Mouse (Mus musculus) hindbrain, embryonic 16.5 days (tissue): ENCODE data around the gene Saa3. TPM values are rescaled to one million over a fixed set of nuclear protein-coding genes. Genes with fewer than 3 reads are reported as not detected.

Source experiments
- ATAC-seq: fragments of 200-750 bp; cut with Nextera tagmentation; 2 replicates; pipeline ENCODE4 v1.8.0; 2017; ENCODE audit warnings: moderate TSS enrichment, moderate library complexity
- H3K27ac ChIP-seq: fragments of 300-500 bp; sonication (generic); 2 replicates; pipeline ENCODE4 v1.5.1; 2014; ENCODE audit warnings: low read depth, mild to moderate bottlenecking, control low read depth, low read length, moderate library complexity
- H3K27me3 ChIP-seq: fragments of 300-500 bp; sonication (generic); replicated peaks from 2 replicates; pipeline ENCODE4 v1.6.1; 2014; ENCODE audit warnings: low read length; ENCODE audit not compliant: control insufficient read depth, insufficient read depth
- H3K36me3 ChIP-seq: fragments of 300-500 bp; sonication (generic); 2 replicates; pipeline ENCODE4 v1.6.1; 2014; ENCODE audit warnings: mild to moderate bottlenecking, low read length, moderate library complexity, mixed read lengths; ENCODE audit not compliant: control insufficient read depth, insufficient read depth
- H3K4me1 ChIP-seq: fragments of 300-500 bp; sonication (generic); 2 replicates; pipeline ENCODE4 v1.6.1; 2014; ENCODE audit warnings: low read depth, low read length; ENCODE audit not compliant: control insufficient read depth, insufficient read depth
- H3K4me2 ChIP-seq: fragments of 300-500 bp; sonication (generic); 2 replicates; pipeline ENCODE4 v1.6.1; 2014; ENCODE audit warnings: mild to moderate bottlenecking, low read length, control low read depth, moderate library complexity
- H3K4me3 ChIP-seq: fragments of 300-500 bp; sonication (generic); 2 replicates; pipeline ENCODE4 v1.5.1; 2014; ENCODE audit warnings: mild to moderate bottlenecking, low read length, control low read depth, moderate library complexity
- H3K9ac ChIP-seq: fragments of 300-500 bp; sonication (generic); 2 replicates; pipeline ENCODE4 v1.6.1; 2014; ENCODE audit warnings: low read depth, mild to moderate bottlenecking, control low read depth, low read length, moderate library complexity
- H3K9me3 ChIP-seq: fragments of 300-500 bp; sonication (generic); 2 replicates; pipeline ENCODE4 v1.6.1; 2014; ENCODE audit warnings: mild to moderate bottlenecking, low read length, moderate library complexity; ENCODE audit not compliant: control insufficient read depth
- WGBS: fragments of 180-500 bp; shearing (Covaris S2); extraction: QIAGEN DNeasy Blood & Tissue Kit; methylation state at CpG from one replicate; pipeline ENCODE4 v1.1.7; 2014; 5-methylcytosine and 5-hydroxymethylcytosine counted together
- polyA plus RNA-seq: library from polyadenylated mRNA; unstranded; fragments of >200 nt; fragmentation: Nextera tagmentation; extraction: Ambion mirVana; gene quantifications from 2 replicates; pipeline ENCODE4 v1.2.1, GENCODE M21; 2015

Gene Saa3
- polyA plus RNA-seq, 1 experiment from 2014 or later: 0.20 TPM

GRCm38 (mm10) chr7:46719526-46719925 is 4.0 kb upstream of the Saa3 start:
- H3K4me3 ChIP-seq: no peak overlapping the region
- no peaks in the 10 kb centered on the region for H3K4me1 ChIP-seq
- no peaks in the 10 kb centered on the region for H3K27me3 ChIP-seq
- no peak overlapping the region for H3K27ac ChIP-seq
- H3K9ac ChIP-seq: no peak overlapping the region
- no peaks in the 10 kb centered on the region for H3K36me3 ChIP-seq
- no peaks in the 10 kb centered on the region for H3K9me3 ChIP-seq
- no peak overlapping the region for H3K4me2 ChIP-seq
- 82% methylated on average over 7 of the region's 7 CpGs for WGBS
- ATAC-seq: no peak

- Histone ChIP-seq H3K4me1 (no peaks in the 10 kb centered on the region), H3K27me3 (no peaks in the 10 kb centered on the region), H3K36me3 (no peaks in the 10 kb centered on the region), H3K4me3 (no peak overlapping the region), H3K4me2 (no peak overlapping the region), H3K9ac (no peak overlapping the region), H3K9me3 (no peaks in the 10 kb centered on the region), H3K27ac (peak overlapping the region; percentile 59)
- 76% methylated on average over 7 of the region's 7 CpGs for WGBS
- peak; percentile 93 for ATAC-seq
These were observed 3.2 kb upstream of the Saa3 start for GRCm38 (mm10) chr7:46718591-46719270.

- no peak overlapping the region for H3K4me2 ChIP-seq
- ATAC-seq: no peak
- H3K4me3 ChIP-seq: no peak overlapping the region
- H3K9me3 ChIP-seq: no peaks in the 10 kb centered on the region
- WGBS: 55% methylated on average over 5 of the region's 5 CpGs
- H3K4me1 ChIP-seq: no peaks in the 10 kb centered on the region
- H3K36me3 ChIP-seq: no peaks in the 10 kb centered on the region
- H3K9ac ChIP-seq: no peak overlapping the region
- H3K27ac ChIP-seq: no peak overlapping the region
- no peaks in the 10 kb centered on the region for H3K27me3 ChIP-seq
These were observed 1.4 kb upstream of the Saa3 start for GRCm38 (mm10) chr7:46716897-46717296.

- Histone ChIP-seq H3K4me2 (no peak overlapping the region), H3K9ac (no peak overlapping the region), H3K4me1 (peaks cover 3% of the 10 kb centered on the region), H3K36me3 (no peaks in the 10 kb centered on the region), H3K27me3 (no peaks in the 10 kb centered on the region), H3K9me3 (no peaks in the 10 kb centered on the region), H3K27ac (no peak overlapping the region), H3K4me3 (no peak overlapping the region)
- ATAC-seq: no peak
- 35% methylated on average over 6 of the region's 6 CpGs for WGBS
These were observed 982 bp downstream of the Saa3 start for GRCm38 (mm10) chr7:46714518-46714917.

- WGBS: 75% methylated on average over 6 of the region's 6 CpGs
- Histone ChIP-seq H3K9ac (no peak overlapping the region), H3K9me3 (no peaks in the 10 kb centered on the region), H3K27me3 (no peaks in the 10 kb centered on the region), H3K4me2 (no peak overlapping the region), H3K4me1 (peaks cover 7% of the 10 kb centered on the region), H3K27ac (no peak overlapping the region), H3K36me3 (no peaks in the 10 kb centered on the region), H3K4me3 (no peak overlapping the region)
- ATAC-seq: no peak
These were observed 3.2 kb downstream of the Saa3 start for GRCm38 (mm10) chr7:46712250-46712649.

- Histone ChIP-seq H3K4me2 (peak within 1 kb of the TSS; percentile 55), H3K9ac (peak within 1 kb of the TSS; percentile 79)
- 0% methylated on average over 36 of the region's 38 CpGs for WGBS
These were observed 5.1 kb downstream of the Saa3 start, which contains the start of gene Saal1 for GRCm38 (mm10) chr7:46710390-46710844. Gene Saal1 (minus strand): TSS chr7:46710680.

GRCm38 (mm10) chr7:46700521-46701025 is 14.9 kb downstream of the Saa3 start:
- no peak overlapping the region for H3K9ac ChIP-seq
- ATAC-seq: no peak
- H3K4me2 ChIP-seq: no peak overlapping the region
- no peaks in the 10 kb centered on the region for H3K4me1 ChIP-seq
- no peaks in the 10 kb centered on the region for H3K27me3 ChIP-seq
- WGBS: 91% methylated on average over 6 of the region's 6 CpGs
- H3K9me3 ChIP-seq: no peaks in the 10 kb centered on the region
- H3K36me3 ChIP-seq: peaks cover 36% of the 10 kb centered on the region
- H3K27ac ChIP-seq: no peak overlapping the region
- no peak overlapping the region for H3K4me3 ChIP-seq

More at GRCm38 (mm10) chr7:46710390-46710844, 5.1 kb downstream of the Saa3 start, which contains the start of gene Saal1:
- H3K27ac ChIP-seq: peak within 1 kb of the TSS; percentile 76
- peak within 1 kb of the TSS; percentile 76 for H3K4me3 ChIP-seq
- H3K27me3 ChIP-seq: no peaks in the 10 kb centered on the region
- H3K9me3 ChIP-seq: no peaks in the 10 kb centered on the region
- peaks cover 7% of the 10 kb centered on the region for H3K4me1 ChIP-seq
- ATAC-seq: peak; percentile 98
- peaks cover 5% of the 10 kb centered on the region; the same call in 1 of the 2 replicates for H3K36me3 ChIP-seq

GRCm38 (mm10) chr7:46696754-46697153 is 18.7 kb downstream of the Saa3 start:
- no peaks in the 10 kb centered on the region for H3K27me3 ChIP-seq
- no peak overlapping the region for H3K4me2 ChIP-seq
- peaks cover 22% of the 10 kb centered on the region for H3K36me3 ChIP-seq
- no peak overlapping the region for H3K4me3 ChIP-seq
- no peaks in the 10 kb centered on the region for H3K4me1 ChIP-seq
- 89% methylated on average over 1 of the region's 1 CpGs for WGBS
- H3K27ac ChIP-seq: no peak overlapping the region
- ATAC-seq: no peak
- no peaks in the 10 kb centered on the region for H3K9me3 ChIP-seq
- H3K9ac ChIP-seq: no peak overlapping the region

- Histone ChIP-seq H3K9ac (no peak overlapping the region), H3K27ac (no peak overlapping the region), H3K36me3 (peaks cover 20% of the 10 kb centered on the region), H3K4me2 (no peak overlapping the region), H3K9me3 (0 out of 2 replicates have a peak, but pooled peaks cover 3% of the 10 kb centered on the region), H3K4me1 (no peaks in the 10 kb centered on the region), H3K4me3 (no peak overlapping the region), H3K27me3 (no peaks in the 10 kb centered on the region)
- WGBS: 93% methylated on average over 5 of the region's 5 CpGs
- ATAC-seq: no peak
These were observed 28.7 kb downstream of the Saa3 start for GRCm38 (mm10) chr7:46686827-46687226.
